Mouse (Mus musculus): ENCODE measurements around the gene Zbp1.

DNA sequence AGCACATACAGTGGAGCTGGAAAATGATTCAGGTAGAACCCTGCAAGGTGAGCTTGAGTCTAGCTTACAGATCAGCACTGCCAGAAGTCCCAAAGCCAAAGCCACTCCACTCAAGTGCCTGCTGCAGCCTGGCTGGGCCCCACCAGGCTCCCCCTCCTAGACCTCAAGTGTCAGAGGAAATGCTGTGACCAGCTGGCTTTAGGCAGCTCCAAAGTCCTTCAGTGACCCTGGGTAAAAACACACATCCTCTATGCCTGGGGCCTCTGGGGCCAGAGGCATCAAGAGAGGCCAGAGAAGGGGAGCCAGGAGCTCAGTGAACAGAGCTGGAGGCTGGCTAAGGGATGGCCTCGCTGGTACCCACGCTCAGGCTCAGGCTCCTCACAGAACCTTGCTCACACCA lies 31.7 kb upstream of the Zbp1 start:
- no peak for TF ChIP-seq EP300 (IDR thresholded peaks at IDR 0.05; ENCODE audit: low read depth)
- TF ChIP-seq CTCF (IDR thresholded peaks at IDR 0.05; ENCODE audit: low read depth): no peak

Measured in liver, postnatal 0 days (tissue).